Mouse (Mus musculus) Patski (cell line): ENCODE results near the gene Ppp1r35. TPM values are rescaled to one million over a fixed set of nuclear protein-coding genes. Genes with fewer than 3 reads are reported as not detected.

Experiments
- ATAC-seq: fragments of 100-300 bp; one replicate; pipeline ENCODE4 v1.8.0; 2021
- CTCF ChIA-PET: fragments of 350-600 bp; sonication (Branson Sonifier 250); formaldehyde crosslinking; loops from one replicate; lab custom pipeline; 2022; ENCODE audit warnings: inconsistent platforms; lab: Charles Lee
- POLR2A ChIA-PET: fragments of 350-600 bp; sonication (Branson Sonifier 250); formaldehyde crosslinking; loops from one replicate; lab custom pipeline; 2022; ENCODE audit warnings: antibody characterized with exemption, inconsistent platforms; lab: Charles Lee
- DNase-seq: peaks from one replicate; pipeline ENCODE4 v3.0.0-alpha.2; 2011; ENCODE audit warnings: low read depth, low spot score
- H3K27me3 ChIP-seq: fragments of 371-371 bp; one replicate; pipeline ENCODE4 v1.5.1; 2021
- CTCF ChIP-seq: fragments of 100-300 bp; IDR thresholded peaks from one replicate; pipeline ENCODE4 v1.5.1; 2021
- in situ Hi-C: fragments of 300-500 bp; cut with MboI; formaldehyde crosslinking; loops from 3 replicates; pipeline ENCODE4 v1.11.1; 2018; ENCODE audit warnings: low pct_unique_long_range_greater_than_20kb, mixed read lengths
- polyA plus RNA-seq: library from polyadenylated mRNA; unstranded; gene quantifications from one replicate; pipeline ENCODE4 v1.2.3, GENCODE M21; 2021

The Ppp1r35 gene
- polyA plus RNA-seq, 1 experiment from 2014 or later, result 36.7 TPM

- in situ Hi-C loops, result loop anchor here (10.0 to 25.0 kb wide), 2 partner anchors 383 to 1231 kb away; partner anchors contain the start of gene Cops6
- CTCF ChIA-PET, result no interaction called here
- DNase-seq, result no peak
- H3K27me3 ChIP-seq, result no peaks in the 10 kb centered on the region
- TF ChIP-seq CTCF, result no peak
- ATAC-seq, result no peak
- POLR2A ChIA-PET, result no interaction called here
These were observed 3.0 kb downstream of the Ppp1r35 start for GRCm38 (mm10) chr5:137781661-137782060.

GRCm38 (mm10) chr5:137782776-137783522, 4.3 kb downstream of the Ppp1r35 start:
- DNase-seq (no peak), ATAC-seq (no peak)
- H3K27me3 ChIP-seq, result no peaks in the 10 kb centered on the region
- POLR2A ChIA-PET, result no interaction called here
- TF ChIP-seq CTCF, result no peak
- in situ Hi-C loops, result loop anchor here (10.0 to 25.0 kb wide), 2 partner anchors 382 to 1229 kb away; partner anchors contain the start of gene Cops6
- CTCF ChIA-PET, result interaction anchor here (0.9 to 2.5 kb wide), 2 partner anchors 10 to 17 kb away, joined by 3 to 7 read pairs; no protein-coding TSS in a partner anchor

GRCm38 (mm10) chr5:137783901-137784540, 5.4 kb downstream of the Ppp1r35 start:
- ChIA-PET POLR2A (interaction anchor here (0.6 kb wide), 1 partner anchor 9 kb away, joined by 3 read pairs; no protein-coding TSS in a partner anchor), CTCF (interaction anchor here (0.9 to 2.5 kb wide), 3 partner anchors 11 to 18 kb away, joined by 3 to 7 read pairs (median 4); no protein-coding TSS in a partner anchor)
- ATAC-seq, result no peak
- in situ Hi-C loops, result loop anchor here (10.0 to 25.0 kb wide), 2 partner anchors 381 to 1228 kb away; partner anchors contain the start of gene Cops6
- DNase-seq, result no peak
- no peak for TF ChIP-seq CTCF
- H3K27me3 ChIP-seq, result no peaks in the 10 kb centered on the region

GRCm38 (mm10) chr5:137784546-137784945, 5.9 kb downstream of the Ppp1r35 start:
- CTCF ChIA-PET, result interaction anchor here (1.5 to 2.5 kb wide), 2 partner anchors 11 to 13 kb away, joined by 4 to 7 read pairs; no protein-coding TSS in a partner anchor
- ATAC-seq, result no peak
- no peak for TF ChIP-seq CTCF
- DNase-seq, result no peak
- H3K27me3 ChIP-seq, result no peaks in the 10 kb centered on the region
- in situ Hi-C loops, result loop anchor here (10.0 to 25.0 kb wide), 2 partner anchors 380 to 1228 kb away; partner anchors contain the start of gene Cops6
- POLR2A ChIA-PET, result interaction anchor here (1.1 kb wide), 1 partner anchor 131 kb away, joined by 3 read pairs; no protein-coding TSS in a partner anchor

- no peak for TF ChIP-seq CTCF
- DNase-seq, result no peak
- in situ Hi-C loops, result loop anchor here (10.0 to 25.0 kb wide), 2 partner anchors 379 to 1227 kb away; partner anchors contain the start of gene Cops6
- peak; percentile 0 for ATAC-seq
- no peaks in the 10 kb centered on the region for H3K27me3 ChIP-seq
- ChIA-PET CTCF (interaction anchor here (1.5 to 2.5 kb wide), 2 partner anchors 12 to 14 kb away, joined by 4 to 7 read pairs; no protein-coding TSS in a partner anchor), POLR2A (interaction anchor here (0.6 to 1.1 kb wide), 2 partner anchors 13 to 132 kb away, joined by 3 to 4 read pairs; no protein-coding TSS in a partner anchor)
These were observed 6.7 kb downstream of the Ppp1r35 start for GRCm38 (mm10) chr5:137785164-137786031.

GRCm38 (mm10) chr5:137786109-137786942, 7.7 kb downstream of the Ppp1r35 start:
- DNase-seq, result peak; percentile 99
- CTCF ChIA-PET, result no interaction called here
- ATAC-seq, result peak; percentile 58
- TF ChIP-seq CTCF, result no peak
- in situ Hi-C loops, result loop anchor here (10.0 to 25.0 kb wide), 2 partner anchors 378 to 1226 kb away; partner anchors contain the start of gene Cops6
- POLR2A ChIA-PET, result interaction anchor here (0.6 kb wide), 1 partner anchor 67 kb away, joined by 3 read pairs; no protein-coding TSS in a partner anchor
- H3K27me3 ChIP-seq, result no peaks in the 10 kb centered on the region

- CTCF ChIA-PET, result no interaction called here
- peak; percentile 82 for DNase-seq
- H3K27me3 ChIP-seq, result no peaks in the 10 kb centered on the region
- peak; percentile 53 for ATAC-seq
- in situ Hi-C loops, result loop anchor here (10.0 to 25.0 kb wide), 2 partner anchors 377 to 1225 kb away; partner anchors contain the start of gene Cops6
- POLR2A ChIA-PET, result interaction anchor here (0.6 kb wide), 1 partner anchor 68 kb away, joined by 3 read pairs; no protein-coding TSS in a partner anchor
- no peak for TF ChIP-seq CTCF
These were observed 8.7 kb downstream of the Ppp1r35 start, which contains the start of the genes Mepce and Zcwpw1 for GRCm38 (mm10) chr5:137787151-137787928. TSS of gene Mepce (minus strand) at chr5:137787655. TSS of gene Zcwpw1 (plus strand) at chr5:137787798.

- ATAC-seq, result no peak
- TF ChIP-seq CTCF, result no peak
- ChIA-PET POLR2A (no interaction called here), CTCF (no interaction called here)
- in situ Hi-C loops, result loop anchor here (10.0 to 25.0 kb wide), 2 partner anchors 377 to 1224 kb away; partner anchors contain the start of gene Cops6
- no peaks in the 10 kb centered on the region for H3K27me3 ChIP-seq
- no peak for DNase-seq
These were observed 9.5 kb downstream of the Ppp1r35 start for GRCm38 (mm10) chr5:137788171-137788570.
